Mouse (Mus musculus) heart, embryonic 14.5 days (tissue): ENCODE measurements at regions not wholly inside any gene's neighbourhood (a gene's known extent, or its start where the extent isn't known, plus 50 kb on each side); places are given as distances from the start of the nearest gene placed in this dataset.

Experiments used
- ATAC-seq: fragments of 200-750 bp; cut with Nextera tagmentation; 2 replicates; pipeline ENCODE4 v1.8.0; 2017; ENCODE audit warnings: low read depth, moderate TSS enrichment; ENCODE audit not compliant: insufficient number of reproducible peaks, insufficient read depth, low FRiP score
- H3K27ac ChIP-seq, 2 experiments: fragments of 200-500 bp in 1 of 2; fragments of 300-500 bp in 1 of 2; sonication (generic) in 1 of 2; replicated peaks in 1 of 2; 2 replicates each; pipeline ENCODE4 v1.5.1; 2012 to 2014; ENCODE audit warnings: low read depth in 2 of 2, low read length in 2 of 2, control low read depth in 1 of 2, mild to moderate bottlenecking in 1 of 2, mixed read lengths in 1 of 2; ENCODE audit not compliant: control insufficient read depth in 1 of 2, insufficient read depth in 1 of 2
- H3K27me3 ChIP-seq: fragments of 300-500 bp; sonication (generic); 2 replicates; pipeline ENCODE4 v1.6.1; 2014; ENCODE audit warnings: mild to moderate bottlenecking, low read length, control low read depth; ENCODE audit not compliant: control insufficient read depth, insufficient read depth
- H3K36me3 ChIP-seq: fragments of 300-500 bp; sonication (generic); 2 replicates; pipeline ENCODE4 v1.6.1; 2014; ENCODE audit warnings: mild to moderate bottlenecking, control low read depth, low read length, mixed read lengths; ENCODE audit not compliant: control insufficient read depth, insufficient read depth
- H3K4me1 ChIP-seq, 2 experiments: fragments of 200-500 bp in 1 of 2; fragments of 300-500 bp in 1 of 2; sonication (generic) in 1 of 2; 2 replicates each; pipeline ENCODE4 v1.6.1; 2012 to 2014; ENCODE audit warnings: low read length in 2 of 2, control low read depth in 1 of 2, mixed read lengths in 1 of 2; ENCODE audit not compliant: control insufficient read depth in 2 of 2, insufficient read depth in 2 of 2
- H3K4me2 ChIP-seq: fragments of 300-500 bp; sonication (generic); 2 replicates; pipeline ENCODE4 v1.6.1; 2014; ENCODE audit warnings: mild to moderate bottlenecking, low read length
- H3K4me3 ChIP-seq, 2 experiments: fragments of 200-500 bp in 1 of 2; fragments of 300-500 bp in 1 of 2; sonication (generic) in 1 of 2; 2 replicates each; pipeline ENCODE4 v1.5.1; 2012 to 2014; ENCODE audit warnings: low read length in 2 of 2, mild to moderate bottlenecking in 2 of 2, control low read depth in 1 of 2, low read depth in 1 of 2, moderate library complexity in 1 of 2; ENCODE audit not compliant: control insufficient read depth in 1 of 2, insufficient read depth in 1 of 2
- H3K9ac ChIP-seq: fragments of 300-500 bp; sonication (generic); 2 replicates; pipeline ENCODE4 v1.6.1; 2014; ENCODE audit warnings: mild to moderate bottlenecking, low read length
- H3K9me3 ChIP-seq: fragments of 300-500 bp; sonication (generic); 2 replicates; pipeline ENCODE4 v1.6.1; 2016; ENCODE audit warnings: low read length, control low read depth; ENCODE audit not compliant: control insufficient read depth
- WGBS: fragments of 180-500 bp; shearing (Covaris S2); extraction: QIAGEN DNeasy Blood & Tissue Kit; methylation state at CpG from one replicate; pipeline ENCODE4 v1.1.7; 2014; 5-methylcytosine and 5-hydroxymethylcytosine counted together

- Histone ChIP-seq H3K9me3 (no peaks in the 10 kb centered on the region), H3K4me1 (peaks cover 0 to 6% of the 10 kb centered on the region in 2 experiments; a peak in 1 of 4 replicates), H3K36me3 (no peaks in the 10 kb centered on the region), H3K4me2 (no peak overlapping the region), H3K9ac (no peak overlapping the region), H3K27me3 (no peaks in the 10 kb centered on the region), H3K27ac (no peak overlapping the region), H3K4me3 (no peak overlapping the region)
- 79% methylated on average over 8 of the region's 8 CpGs for WGBS
- ATAC-seq = no peak
Observed at GRCm38 (mm10) chr16:30663055-30663454, 63.5 kb downstream of the Fam43a start.

GRCm38 (mm10) chr16:30663971-30664370, 64.4 kb downstream of the Fam43a start:
- Histone ChIP-seq H3K27ac (no peak overlapping the region), H3K27me3 (no peaks in the 10 kb centered on the region)

GRCm38 (mm10) chr16:30664433-30664832, 64.9 kb downstream of the Fam43a start:
- no peak overlapping the region for H3K27ac ChIP-seq
- H3K27me3 ChIP-seq = no peaks in the 10 kb centered on the region
- H3K9ac ChIP-seq = no peak overlapping the region
- H3K9me3 ChIP-seq = no peaks in the 10 kb centered on the region
- H3K4me1 ChIP-seq = peaks cover 0 to 6% of the 10 kb centered on the region in 2 experiments; a peak in 1 of 4 replicates
- no peak overlapping the region for H3K4me3 ChIP-seq
- ATAC-seq = no peak
- 53% methylated on average over 4 of the region's 4 CpGs for WGBS
- H3K4me2 ChIP-seq = no peak overlapping the region
- no peaks in the 10 kb centered on the region for H3K36me3 ChIP-seq

More at GRCm38 (mm10) chr16:30663971-30664370, 64.4 kb downstream of the Fam43a start:
- H3K9ac ChIP-seq = no peak overlapping the region
- no peak overlapping the region for H3K4me3 ChIP-seq
- no peak for ATAC-seq
- no peaks in the 10 kb centered on the region for H3K9me3 ChIP-seq
- H3K36me3 ChIP-seq = no peaks in the 10 kb centered on the region
- H3K4me2 ChIP-seq = no peak overlapping the region
- WGBS = 69% methylated on average over 3 of the region's 3 CpGs
- peaks cover 0 to 6% of the 10 kb centered on the region in 2 experiments; a peak in 1 of 4 replicates for H3K4me1 ChIP-seq

GRCm38 (mm10) chr16:30665881-30666280, 66.4 kb downstream of the Fam43a start:
- 54% methylated on average over 2 of the region's 2 CpGs for WGBS
- H3K27me3 ChIP-seq = no peaks in the 10 kb centered on the region
- no peaks in the 10 kb centered on the region for H3K9me3 ChIP-seq
- no peak for ATAC-seq
- no peak overlapping the region for H3K27ac ChIP-seq
- no peak overlapping the region for H3K4me3 ChIP-seq
- no peak overlapping the region for H3K4me2 ChIP-seq
- no peaks in the 10 kb centered on the region for H3K36me3 ChIP-seq
- H3K9ac ChIP-seq = no peak overlapping the region
- peaks cover 0 to 6% of the 10 kb centered on the region in 2 experiments; a peak in 1 of 4 replicates for H3K4me1 ChIP-seq

- H3K4me2 ChIP-seq = no peak overlapping the region
- H3K27ac ChIP-seq = 0 out of 4 replicates have a peak overlapping the region, but pooled peaks have one; percentile 10 to 24
- no peaks in the 10 kb centered on the region for H3K36me3 ChIP-seq
- H3K9ac ChIP-seq = no peak overlapping the region
- H3K9me3 ChIP-seq = no peaks in the 10 kb centered on the region
- peaks cover 0 to 6% of the 10 kb centered on the region in 2 experiments; a peak in 1 of 4 replicates for H3K4me1 ChIP-seq
- ATAC-seq = 0 out of 2 replicates have a peak, but pooled peaks have one; percentile 20
- H3K4me3 ChIP-seq = no peak overlapping the region
- H3K27me3 ChIP-seq = no peaks in the 10 kb centered on the region
- WGBS = 53% methylated on average over 8 of the region's 8 CpGs
Observed at GRCm38 (mm10) chr16:30669883-30670282, 70.4 kb downstream of the Fam43a start.

- H3K36me3 ChIP-seq = no peaks in the 10 kb centered on the region
- ATAC-seq = no peak
- no peaks in the 10 kb centered on the region for H3K9me3 ChIP-seq
- no peak overlapping the region for H3K4me2 ChIP-seq
- H3K9ac ChIP-seq = no peak overlapping the region
- no peaks in the 10 kb centered on the region for H3K4me1 ChIP-seq
- H3K4me3 ChIP-seq = no peak overlapping the region
- no peak overlapping the region for H3K27ac ChIP-seq
- WGBS = 74% methylated on average over 10 of the region's 10 CpGs
- H3K27me3 ChIP-seq = no peaks in the 10 kb centered on the region
Observed at GRCm38 (mm10) chr16:30671584-30671983, 72.1 kb downstream of the Fam43a start.

- Histone ChIP-seq H3K9me3 (no peaks in the 10 kb centered on the region), H3K9ac (no peak overlapping the region), H3K36me3 (no peaks in the 10 kb centered on the region), H3K27ac (no peak overlapping the region), H3K4me3 (no peak overlapping the region), H3K4me2 (no peak overlapping the region), H3K4me1 (no peaks in the 10 kb centered on the region), H3K27me3 (no peaks in the 10 kb centered on the region)
- WGBS = 59% methylated on average over 15 of the region's 15 CpGs
- ATAC-seq = no peak
Observed at GRCm38 (mm10) chr16:30672776-30673550, 73.4 kb downstream of the Fam43a start.
